Mouse (Mus musculus) limb, embryonic 12.5 days (tissue): ENCODE measurements around the gene Elmo2. TPM values are rescaled to one million over a fixed set of nuclear protein-coding genes. Genes with fewer than 3 reads are reported as not detected.

ENCODE experiments used
- ATAC-seq: fragments of 200-750 bp; cut with Nextera tagmentation; 2 replicates; pipeline ENCODE4 v1.8.0; 2017; ENCODE audit warnings: low read depth, moderate TSS enrichment; ENCODE audit not compliant: insufficient number of reproducible peaks, insufficient read depth, low FRiP score, low TSS enrichment
- H3K27ac ChIP-seq: fragments of 300-500 bp; sonication (generic); 2 replicates; pipeline ENCODE4 v1.5.1; 2016; ENCODE audit warnings: mild to moderate bottlenecking, moderate library complexity
- H3K27me3 ChIP-seq: fragments of 300-500 bp; sonication (generic); 2 replicates; pipeline ENCODE4 v1.6.1; 2016; ENCODE audit warnings: mild to moderate bottlenecking, moderate library complexity
- H3K36me3 ChIP-seq: fragments of 300-500 bp; sonication (generic); 2 replicates; pipeline ENCODE4 v1.6.1; 2016; ENCODE audit warnings: mild to moderate bottlenecking, moderate library complexity
- H3K4me1 ChIP-seq: fragments of 300-500 bp; sonication (generic); replicated peaks from 2 replicates; pipeline ENCODE4 v1.6.1; 2016
- H3K4me2 ChIP-seq: fragments of 300-500 bp; sonication (generic); 2 replicates; pipeline ENCODE4 v1.6.1; 2016; ENCODE audit warnings: mild to moderate bottlenecking, moderate library complexity
- H3K4me3 ChIP-seq: fragments of 300-500 bp; sonication (generic); replicated peaks from 2 replicates; pipeline ENCODE4 v1.5.1; 2016; ENCODE audit warnings: mild to moderate bottlenecking
- H3K9ac ChIP-seq: fragments of 300-500 bp; sonication (generic); replicated peaks from 2 replicates; pipeline ENCODE4 v1.6.1; 2016; ENCODE audit warnings: mild to moderate bottlenecking, moderate library complexity
- H3K9me3 ChIP-seq: fragments of 300-500 bp; sonication (generic); 2 replicates; pipeline ENCODE4 v1.6.1; 2016; ENCODE audit warnings: mild to moderate bottlenecking, moderate library complexity
- WGBS: fragments of 180-500 bp; shearing (Covaris S2); methylation state at CpG from one replicate; pipeline ENCODE4 v1.1.7; 2016; 5-methylcytosine and 5-hydroxymethylcytosine counted together
- polyA plus RNA-seq: library from polyadenylated mRNA; unstranded; fragments of >200 nt; fragmentation: Nextera tagmentation; extraction: Ambion mirVana; gene quantifications from 2 replicates; pipeline ENCODE4 v1.2.1, GENCODE M21; 2016

Gene Elmo2
- polyA plus RNA-seq, 1 experiment from 2014 or later, result 83.2 TPM

GRCm38 (mm10) chr2:165360861-165361260 lies 34.6 kb upstream of the Elmo2 start:
- Histone ChIP-seq H3K4me2 (no peak overlapping the region), H3K27ac (no peak overlapping the region), H3K27me3 (peaks cover 29% of the 10 kb centered on the region), H3K4me1 (no peaks in the 10 kb centered on the region), H3K36me3 (no peaks in the 10 kb centered on the region), H3K4me3 (no peak overlapping the region), H3K9me3 (no peaks in the 10 kb centered on the region), H3K9ac (no peak overlapping the region)
- no peak for ATAC-seq
- WGBS, result 0% methylated on average over 1 of the region's 1 CpGs

- Histone ChIP-seq H3K9ac (no peak overlapping the region), H3K4me2 (no peak overlapping the region), H3K4me1 (no peaks in the 10 kb centered on the region), H3K4me3 (no peak overlapping the region), H3K9me3 (peaks cover 22% of the 10 kb centered on the region), H3K27me3 (peaks cover 3% of the 10 kb centered on the region; the same call in 1 of the 2 replicates), H3K36me3 (no peaks in the 10 kb centered on the region), H3K27ac (no peak overlapping the region)
- no peak for ATAC-seq
- 89% methylated on average over 20 of the region's 20 CpGs for WGBS
Observed at GRCm38 (mm10) chr2:165351828-165352513, 25.7 kb upstream of the Elmo2 start.

- peaks cover 22% of the 10 kb centered on the region for H3K9me3 ChIP-seq
- H3K9ac ChIP-seq, result no peak overlapping the region
- 21% methylated on average over 8 of the region's 8 CpGs for WGBS
- no peak overlapping the region for H3K4me2 ChIP-seq
- H3K27me3 ChIP-seq, result peaks cover 3% of the 10 kb centered on the region; the same call in 1 of the 2 replicates
- H3K4me1 ChIP-seq, result no peaks in the 10 kb centered on the region
- H3K4me3 ChIP-seq, result no peak overlapping the region
- no peaks in the 10 kb centered on the region for H3K36me3 ChIP-seq
- H3K27ac ChIP-seq, result no peak overlapping the region
- ATAC-seq, result no peak
Observed at GRCm38 (mm10) chr2:165349466-165349865, 23.2 kb upstream of the Elmo2 start.

- Histone ChIP-seq H3K4me1 (no peaks in the 10 kb centered on the region), H3K9ac (no peak overlapping the region), H3K4me2 (no peak overlapping the region), H3K4me3 (no peak overlapping the region), H3K27ac (no peak overlapping the region), H3K27me3 (peaks cover 7% of the 10 kb centered on the region), H3K9me3 (no peaks in the 10 kb centered on the region), H3K36me3 (no peaks in the 10 kb centered on the region)
- no peak for ATAC-seq
- WGBS, result 87% methylated on average over 5 of the region's 5 CpGs
Observed at GRCm38 (mm10) chr2:165346180-165346579, 19.9 kb upstream of the Elmo2 start.

GRCm38 (mm10) chr2:165337191-165337590 lies 10.9 kb upstream of the Elmo2 start:
- peaks cover 13% of the 10 kb centered on the region for H3K27me3 ChIP-seq
- no peak overlapping the region for H3K27ac ChIP-seq
- ATAC-seq, result no peak
- H3K9ac ChIP-seq, result no peak overlapping the region
- H3K36me3 ChIP-seq, result no peaks in the 10 kb centered on the region
- H3K9me3 ChIP-seq, result no peaks in the 10 kb centered on the region
- WGBS, result 31% methylated on average over 3 of the region's 3 CpGs
- H3K4me2 ChIP-seq, result no peak overlapping the region
- no peaks in the 10 kb centered on the region for H3K4me1 ChIP-seq
- no peak overlapping the region for H3K4me3 ChIP-seq

- H3K27ac ChIP-seq, result no peak overlapping the region
- no peak for ATAC-seq
- H3K9ac ChIP-seq, result no peak overlapping the region
- H3K4me2 ChIP-seq, result no peak overlapping the region
- no peaks in the 10 kb centered on the region for H3K36me3 ChIP-seq
- 48% methylated on average over 14 of the region's 14 CpGs for WGBS
- H3K27me3 ChIP-seq, result peaks cover 9% of the 10 kb centered on the region; the same call in 1 of the 2 replicates
- no peak overlapping the region for H3K4me3 ChIP-seq
- no peaks in the 10 kb centered on the region for H3K4me1 ChIP-seq
- no peaks in the 10 kb centered on the region for H3K9me3 ChIP-seq
Observed at GRCm38 (mm10) chr2:165332610-165333210, 6.4 kb upstream of the Elmo2 start.

- no peak overlapping the region for H3K9ac ChIP-seq
- H3K27ac ChIP-seq, result no peak overlapping the region
- peaks cover 9% of the 10 kb centered on the region; the same call in 1 of the 2 replicates for H3K27me3 ChIP-seq
- H3K4me2 ChIP-seq, result no peak overlapping the region
- ATAC-seq, result no peak
- H3K9me3 ChIP-seq, result no peaks in the 10 kb centered on the region
- peaks cover 18% of the 10 kb centered on the region for H3K4me1 ChIP-seq
- H3K36me3 ChIP-seq, result no peaks in the 10 kb centered on the region
- no peak overlapping the region for H3K4me3 ChIP-seq
- 42% methylated on average over 3 of the region's 3 CpGs for WGBS
Observed at GRCm38 (mm10) chr2:165329703-165330102, 3.4 kb upstream of the Elmo2 start.

- H3K36me3 ChIP-seq, result 0 out of 2 replicates have a peak, but pooled peaks cover 3% of the 10 kb centered on the region
- H3K4me3 ChIP-seq, result no peak overlapping the region
- 80% methylated on average over 5 of the region's 5 CpGs for WGBS
- no peak overlapping the region for H3K4me2 ChIP-seq
- H3K9ac ChIP-seq, result no peak overlapping the region
- H3K27ac ChIP-seq, result no peak overlapping the region
- peaks cover 28% of the 10 kb centered on the region for H3K4me1 ChIP-seq
- H3K9me3 ChIP-seq, result no peaks in the 10 kb centered on the region
- no peak for ATAC-seq
- peaks cover 9% of the 10 kb centered on the region; the same call in 1 of the 2 replicates for H3K27me3 ChIP-seq
Observed at GRCm38 (mm10) chr2:165328746-165329145, 2.5 kb upstream of the Elmo2 start.

GRCm38 (mm10) chr2:165327386-165327785 lies 1.1 kb upstream of the Elmo2 start:
- H3K9me3 ChIP-seq, result no peaks in the 10 kb centered on the region
- H3K36me3 ChIP-seq, result 0 out of 2 replicates have a peak, but pooled peaks cover 5% of the 10 kb centered on the region
- ATAC-seq, result no peak
- 51% methylated on average over 7 of the region's 7 CpGs for WGBS
- peaks cover 33% of the 10 kb centered on the region for H3K4me1 ChIP-seq
- peak overlapping the region; percentile 72 for H3K9ac ChIP-seq
- H3K4me3 ChIP-seq, result peak overlapping the region; percentile 89
- H3K27me3 ChIP-seq, result 0 out of 2 replicates have a peak, but pooled peaks cover 9% of the 10 kb centered on the region
- H3K4me2 ChIP-seq, result peak overlapping the region; percentile 94
- no peak overlapping the region for H3K27ac ChIP-seq

GRCm38 (mm10) chr2:165325521-165326303 lies 567 bp downstream of the Elmo2 start:
- Histone ChIP-seq H3K9me3 (no peaks in the 10 kb centered on the region), H3K4me2 (peak overlapping the region; percentile 94), H3K9ac (peak overlapping the region; percentile 90), H3K4me1 (peaks cover 46% of the 10 kb centered on the region), H3K36me3 (peaks cover 5% of the 10 kb centered on the region; the same call in 1 of the 2 replicates), H3K27ac (peak overlapping the region; percentile 56; the same call in 1 of the 2 replicates), H3K27me3 (0 out of 2 replicates have a peak, but pooled peaks cover 9% of the 10 kb centered on the region), H3K4me3 (peak overlapping the region; percentile 89)
- 1% methylated on average over 30 of the region's 30 CpGs for WGBS
- peak; percentile 44 for ATAC-seq

GRCm38 (mm10) chr2:165323928-165324327 lies 2.4 kb downstream of the Elmo2 start:
- H3K4me3 ChIP-seq, result no peak overlapping the region
- no peak overlapping the region for H3K4me2 ChIP-seq
- H3K4me1 ChIP-seq, result peaks cover 53% of the 10 kb centered on the region
- H3K27ac ChIP-seq, result 0 out of 2 replicates have a peak overlapping the region, but pooled peaks have one; percentile 13
- H3K9me3 ChIP-seq, result no peaks in the 10 kb centered on the region
- H3K36me3 ChIP-seq, result peaks cover 5% of the 10 kb centered on the region; the same call in 1 of the 2 replicates
- H3K27me3 ChIP-seq, result 0 out of 2 replicates have a peak, but pooled peaks cover 5% of the 10 kb centered on the region
- 68% methylated on average over 5 of the region's 5 CpGs for WGBS
- no peak overlapping the region; the same call in 1 of the 2 replicates for H3K9ac ChIP-seq
- ATAC-seq, result no peak
